Mouse (Mus musculus) liver, postnatal 0 days (tissue): Measurements from ENCODE around the gene Mthfd1l. TPM values are rescaled to one million over a fixed set of nuclear protein-coding genes. Genes with fewer than 3 reads are reported as not detected.

Experiments used
- ATAC-seq: fragments of 200-750 bp; cut with Nextera tagmentation; 2 replicates; pipeline ENCODE4 v1.8.0; 2017; ENCODE audit warnings: mild to moderate bottlenecking, moderate library complexity
- DNase-seq: peaks from one replicate; pipeline ENCODE4 v3.0.0-alpha.2; 2016
- H3K27ac ChIP-seq: fragments of 300-500 bp; sonication (generic); 2 replicates; pipeline ENCODE4 v1.5.1; 2014; ENCODE audit warnings: antibody characterized with exemption, moderate library complexity, mild to moderate bottlenecking, low read depth
- H3K27me3 ChIP-seq: fragments of 300-500 bp; sonication (generic); 2 replicates; pipeline ENCODE4 v1.6.1; 2014; ENCODE audit warnings: low read length, control low read depth, mixed read lengths; ENCODE audit not compliant: insufficient read depth
- H3K36me3 ChIP-seq: fragments of 300-500 bp; sonication (generic); replicated peaks from 2 replicates; pipeline ENCODE4 v1.6.1; 2014; ENCODE audit warnings: mild to moderate bottlenecking, control low read depth, low read length, moderate library complexity, mixed read lengths; ENCODE audit not compliant: insufficient read depth
- H3K4me1 ChIP-seq: fragments of 300-500 bp; sonication (generic); 2 replicates; pipeline ENCODE4 v1.6.1; 2014; ENCODE audit warnings: antibody characterized with exemption, mild to moderate bottlenecking, control low read depth; ENCODE audit not compliant: insufficient read depth
- H3K4me2 ChIP-seq: fragments of 300-500 bp; sonication (generic); 2 replicates; pipeline ENCODE4 v1.6.1; 2014; ENCODE audit warnings: low read depth, mild to moderate bottlenecking, low read length, moderate library complexity, mixed read lengths
- H3K4me3 ChIP-seq: fragments of 300-500 bp; sonication (generic); 2 replicates; pipeline ENCODE4 v1.5.1; 2014; ENCODE audit warnings: low read depth, low read length
- H3K9ac ChIP-seq: fragments of 300-500 bp; sonication (generic); replicated peaks from 2 replicates; pipeline ENCODE4 v1.6.1; 2014; ENCODE audit warnings: mild to moderate bottlenecking, moderate library complexity
- H3K9me3 ChIP-seq: fragments of 300-500 bp; sonication (generic); 2 replicates; pipeline ENCODE4 v1.6.1; 2016; ENCODE audit warnings: mild to moderate bottlenecking, control low read depth, low read length, mixed read lengths
- CTCF ChIP-seq: sonication (generic); IDR thresholded peaks from 2 replicates; pipeline ENCODE4 v1.5.1; 2016; ENCODE audit warnings: antibody characterized with exemption, low read depth
- EP300 ChIP-seq: IDR thresholded peaks from 2 replicates; pipeline ENCODE4 v1.6.1; 2016; ENCODE audit warnings: antibody characterized with exemption, low read depth, mild to moderate bottlenecking
- WGBS: fragments of 180-500 bp; shearing (Covaris S2); extraction: QIAGEN DNeasy Blood & Tissue Kit; methylation state at CpG from one replicate; pipeline ENCODE4 v1.1.7; 2014; ENCODE audit not compliant: insufficient replicate concordance; 5-methylcytosine and 5-hydroxymethylcytosine counted together
- polyA plus RNA-seq: library from polyadenylated mRNA; unstranded; fragments of >200 nt; fragmentation: Nextera tagmentation; extraction: Ambion mirVana; gene quantifications from 2 replicates; pipeline ENCODE4 v1.2.1, GENCODE M21; 2015

Mthfd1l gene
- polyA plus RNA-seq, 1 experiment from 2014 or later = 8.4 TPM

DNA sequence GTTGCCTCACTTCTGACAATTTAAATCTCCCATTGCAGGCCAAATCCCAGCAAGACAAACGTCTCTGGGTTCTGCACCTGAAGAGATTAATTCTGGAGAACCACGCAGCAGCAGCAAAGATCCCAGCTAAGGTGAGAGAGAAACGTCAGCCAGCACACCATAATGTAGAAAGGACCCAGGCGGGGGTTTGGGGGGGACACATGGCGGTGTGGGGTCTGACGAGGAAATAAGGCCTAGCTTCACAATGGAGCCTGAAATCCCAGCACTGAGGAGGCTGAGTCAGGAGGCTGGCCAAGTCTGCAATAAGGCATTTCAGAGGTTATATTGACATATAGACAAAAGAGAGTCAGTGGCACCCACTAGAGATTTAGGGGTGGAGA, 32.3 kb upstream of the Mthfd1l start:
- WGBS = 81% methylated on average over 6 of the region's 6 CpGs
- Histone ChIP-seq H3K4me3 (no peak overlapping the region), H3K4me1 (no peaks in the 10 kb centered on the region), H3K27me3 (no peaks in the 10 kb centered on the region), H3K4me2 (no peak overlapping the region), H3K9ac (no peak overlapping the region), H3K27ac (no peak overlapping the region), H3K36me3 (0 out of 2 replicates have a peak, but pooled peaks cover 6% of the 10 kb centered on the region), H3K9me3 (no peaks in the 10 kb centered on the region)
- DNase-seq (no peak), ATAC-seq (no peak)
- TF ChIP-seq EP300 (no peak), CTCF (no peak)

DNA sequence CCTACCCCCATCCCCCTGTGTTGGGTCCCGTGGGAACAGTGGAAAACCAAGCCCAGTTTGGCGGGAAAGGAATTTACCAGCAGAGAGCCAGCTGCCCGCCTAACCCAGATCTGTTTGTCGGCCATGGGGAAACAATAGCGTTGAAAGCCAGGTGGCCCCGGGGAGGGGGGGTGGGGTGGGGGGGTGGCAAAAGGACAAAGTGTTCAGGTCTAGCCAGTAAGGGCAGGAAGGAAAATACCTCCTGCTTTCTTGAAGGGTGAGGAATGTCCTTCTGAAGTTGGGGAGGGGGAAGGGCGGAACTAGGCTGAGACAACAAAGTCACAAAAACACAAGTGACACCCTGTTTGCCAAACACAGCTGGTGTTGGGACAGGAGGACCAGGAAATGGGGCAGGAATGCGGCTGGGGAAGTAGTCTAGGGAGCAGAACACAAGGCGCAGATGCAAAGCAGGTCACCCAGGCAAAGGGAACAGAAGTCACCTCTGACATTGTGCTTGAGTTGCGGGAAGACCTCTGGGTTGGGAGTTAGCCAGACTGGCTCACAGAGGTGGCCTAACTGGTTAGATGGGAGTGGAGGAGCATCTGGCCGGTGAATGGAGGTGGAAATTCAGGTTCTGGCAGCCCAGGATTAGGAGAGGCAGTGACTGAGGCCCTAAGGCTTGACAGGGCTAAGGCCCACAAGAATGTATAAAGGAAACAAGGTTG, 31.7 kb upstream of the Mthfd1l start:
- WGBS = 50% methylated on average over 11 of the region's 11 CpGs
- DNase-seq = no peak
- no peaks in the 10 kb centered on the region for H3K4me1 ChIP-seq
- H3K9me3 ChIP-seq = no peaks in the 10 kb centered on the region
- no peak for ATAC-seq
- no peak overlapping the region for H3K27ac ChIP-seq
- no peak for TF ChIP-seq CTCF
- TF ChIP-seq EP300 = no peak
- H3K4me3 ChIP-seq = no peak overlapping the region
- no peaks in the 10 kb centered on the region for H3K27me3 ChIP-seq
- H3K9ac ChIP-seq = no peak overlapping the region
- H3K4me2 ChIP-seq = no peak overlapping the region
- 0 out of 2 replicates have a peak, but pooled peaks cover 6% of the 10 kb centered on the region for H3K36me3 ChIP-seq

DNA sequence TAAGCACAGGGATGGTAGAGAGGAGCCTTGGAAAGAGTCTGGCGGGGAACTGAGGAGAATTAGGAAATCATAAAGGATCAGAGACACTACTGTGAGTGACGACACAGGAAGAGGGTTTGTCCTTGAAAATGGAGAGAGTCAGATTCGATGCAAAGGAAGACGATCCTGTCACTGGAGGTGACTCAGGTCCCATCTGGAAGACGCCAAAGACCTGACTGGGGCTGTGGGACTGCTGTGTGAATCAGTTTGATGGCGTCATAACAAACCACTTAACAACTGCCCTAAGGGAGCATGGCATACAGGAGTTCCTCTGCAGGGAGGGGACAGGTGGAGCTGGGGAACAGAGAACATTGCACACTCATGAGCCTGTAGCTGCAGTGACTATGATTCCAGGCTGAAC, 30.6 kb upstream of the Mthfd1l start:
- H3K4me3 ChIP-seq = no peak overlapping the region
- ATAC-seq = no peak
- no peak overlapping the region for H3K4me2 ChIP-seq
- 56% methylated on average over 6 of the region's 6 CpGs for WGBS
- H3K9ac ChIP-seq = no peak overlapping the region
- H3K4me1 ChIP-seq = no peaks in the 10 kb centered on the region
- no peak for TF ChIP-seq EP300
- TF ChIP-seq CTCF = no peak
- H3K27ac ChIP-seq = no peak overlapping the region
- H3K27me3 ChIP-seq = no peaks in the 10 kb centered on the region
- 0 out of 2 replicates have a peak, but pooled peaks cover 6% of the 10 kb centered on the region for H3K36me3 ChIP-seq
- no peaks in the 10 kb centered on the region for H3K9me3 ChIP-seq
- DNase-seq = no peak

GRCm38 (mm10) chr10:3943492-3944395, 29.2 kb upstream of the Mthfd1l start:
- no peak overlapping the region for H3K27ac ChIP-seq
- ATAC-seq (0 out of 2 replicates have a peak, but pooled peaks have one; percentile 31), DNase-seq (peak; percentile 67)
- peak; percentile 92 for TF ChIP-seq CTCF
- no peak for TF ChIP-seq EP300
- no peak overlapping the region for H3K4me3 ChIP-seq
- H3K36me3 ChIP-seq = 0 out of 2 replicates have a peak, but pooled peaks cover 2% of the 10 kb centered on the region
- no peaks in the 10 kb centered on the region for H3K9me3 ChIP-seq
- no peaks in the 10 kb centered on the region for H3K27me3 ChIP-seq
- H3K4me1 ChIP-seq = no peaks in the 10 kb centered on the region
- H3K9ac ChIP-seq = no peak overlapping the region
- H3K4me2 ChIP-seq = no peak overlapping the region
- WGBS = 21% methylated on average over 10 of the region's 10 CpGs

GRCm38 (mm10) chr10:3946871-3947270, 26.0 kb upstream of the Mthfd1l start:
- Histone ChIP-seq H3K9ac (no peak overlapping the region), H3K4me3 (no peak overlapping the region), H3K4me1 (no peaks in the 10 kb centered on the region), H3K27me3 (no peaks in the 10 kb centered on the region), H3K9me3 (no peaks in the 10 kb centered on the region), H3K4me2 (no peak overlapping the region), H3K27ac (no peak overlapping the region), H3K36me3 (0 out of 2 replicates have a peak, but pooled peaks cover 2% of the 10 kb centered on the region)
- ATAC-seq = no peak
- 84% methylated on average over 17 of the region's 17 CpGs for WGBS
- no peak for DNase-seq
- TF ChIP-seq CTCF = no peak
- TF ChIP-seq EP300 = no peak

DNA sequence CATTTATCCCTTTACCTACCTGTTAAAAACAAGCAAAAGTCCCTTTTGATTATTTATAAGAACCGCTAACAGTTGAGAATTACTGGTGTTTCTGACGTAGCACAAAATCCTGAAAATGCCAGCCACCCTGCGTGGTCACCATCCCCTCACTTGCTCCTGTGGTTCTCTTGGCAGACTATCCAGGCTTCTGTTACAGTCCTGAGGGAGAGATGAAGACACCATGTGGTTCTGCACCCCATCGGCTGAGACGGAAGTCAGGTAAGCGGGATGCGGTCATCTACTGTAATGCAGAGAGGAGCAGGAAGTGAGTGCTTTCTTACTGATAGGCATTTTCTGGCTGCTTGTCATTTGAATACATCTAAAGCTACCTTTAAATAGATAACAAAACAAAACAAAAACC, 25.6 kb upstream of the Mthfd1l start:
- Histone ChIP-seq H3K9me3 (no peaks in the 10 kb centered on the region), H3K27me3 (no peaks in the 10 kb centered on the region), H3K36me3 (0 out of 2 replicates have a peak, but pooled peaks cover 2% of the 10 kb centered on the region), H3K4me1 (no peaks in the 10 kb centered on the region), H3K9ac (no peak overlapping the region), H3K4me3 (no peak overlapping the region), H3K4me2 (no peak overlapping the region), H3K27ac (no peak overlapping the region)
- DNase-seq (no peak), ATAC-seq (no peak)
- 87% methylated on average over 7 of the region's 7 CpGs for WGBS
- TF ChIP-seq CTCF (no peak), EP300 (no peak)
